Mouse (Mus musculus) retina, adult 2 months (tissue): ENCODE measurements at regions not wholly inside any gene's neighbourhood (a gene's known extent, or its start where the extent isn't known, plus 50 kb on each side); places are given as distances from the start of the nearest gene placed in this dataset.
"Not testable (repeated sequence)": the region's sequence is repeated elsewhere in the genome, so short reads cannot be mapped to it uniquely, and the experiment has no call there.

Experiments
- DNase-seq: peaks from one replicate; pipeline ENCODE4 v3.0.0-alpha.2; 2012; ENCODE audit warnings: low read depth, low spot score

DNA sequence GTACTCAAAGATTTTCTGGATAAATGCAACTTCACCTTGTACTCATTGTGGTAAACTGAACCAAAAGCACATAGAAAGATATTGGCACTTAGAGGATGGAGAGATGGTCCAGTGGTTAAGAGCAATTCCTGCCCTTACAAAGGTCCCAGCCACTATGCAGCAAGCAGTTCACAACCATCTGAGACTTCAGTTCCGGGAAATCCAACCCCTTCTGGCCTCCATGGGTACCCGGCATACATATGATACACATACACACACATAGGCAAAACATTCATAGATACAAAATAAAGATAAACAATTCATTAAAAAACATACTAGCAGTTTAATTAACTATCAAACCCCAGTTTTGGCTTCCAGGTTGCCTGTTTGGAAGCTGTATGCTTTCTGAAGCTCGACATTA lies 189.5 kb upstream of the Tmem45b start:
- no peak for DNase-seq

DNA sequence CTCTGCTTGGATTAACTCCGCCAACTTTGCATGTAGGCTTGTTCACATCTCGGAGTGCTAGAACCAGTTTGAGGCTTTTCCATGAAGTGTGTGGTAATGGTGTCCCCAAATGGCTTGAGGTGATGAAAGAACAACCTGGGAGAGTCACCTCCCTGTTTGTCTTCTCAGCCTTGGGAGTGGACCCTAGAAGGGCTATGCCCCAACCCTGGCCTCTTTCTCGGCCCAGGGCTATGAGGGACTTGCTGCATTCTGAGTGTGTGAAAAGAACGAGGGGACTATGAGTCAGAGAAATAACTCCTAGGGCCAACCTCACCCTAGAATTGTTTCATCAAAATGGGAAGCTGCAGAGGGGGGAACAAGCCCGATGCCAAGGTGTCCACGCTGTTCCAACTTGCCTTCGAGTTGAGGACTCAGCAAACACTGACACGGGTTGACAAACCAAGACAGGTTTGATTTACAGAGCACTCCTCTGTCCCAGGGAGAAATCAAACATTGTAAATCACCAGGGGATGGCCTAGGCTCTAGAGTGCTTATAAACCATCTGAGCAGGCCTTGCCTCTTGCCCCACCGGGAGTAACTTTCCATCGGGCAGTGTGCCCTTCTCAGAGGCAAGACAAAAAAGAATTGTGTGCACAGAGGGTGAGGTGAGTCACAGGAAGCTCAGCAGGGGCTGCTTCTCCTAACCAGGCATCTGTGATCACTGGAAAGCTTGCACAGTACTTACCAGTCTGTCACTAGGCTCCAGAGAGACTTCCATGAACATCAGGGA lies 186.3 kb upstream of the Tmem45b start:
- DNase-seq = no peak

DNA sequence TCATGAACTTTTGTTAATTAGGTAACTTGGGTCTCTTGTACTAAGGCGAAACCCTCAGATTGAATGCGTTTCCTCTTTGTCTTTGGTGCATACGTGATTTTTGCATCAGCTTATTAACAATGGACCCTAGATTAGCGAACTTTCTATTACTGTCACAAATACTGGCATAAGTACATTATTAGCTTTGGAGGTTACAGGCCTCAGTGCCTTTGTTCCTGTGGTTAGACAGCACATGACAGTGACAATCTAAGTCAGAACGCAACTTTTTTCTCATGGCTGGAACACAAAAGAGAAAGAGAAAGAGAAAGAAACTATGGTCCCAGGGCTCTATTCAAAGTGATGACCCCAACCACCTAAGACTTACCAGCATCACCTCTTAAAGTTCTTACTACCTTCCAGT lies 184.8 kb upstream of the Tmem45b start:
- DNase-seq = no peak

DNA sequence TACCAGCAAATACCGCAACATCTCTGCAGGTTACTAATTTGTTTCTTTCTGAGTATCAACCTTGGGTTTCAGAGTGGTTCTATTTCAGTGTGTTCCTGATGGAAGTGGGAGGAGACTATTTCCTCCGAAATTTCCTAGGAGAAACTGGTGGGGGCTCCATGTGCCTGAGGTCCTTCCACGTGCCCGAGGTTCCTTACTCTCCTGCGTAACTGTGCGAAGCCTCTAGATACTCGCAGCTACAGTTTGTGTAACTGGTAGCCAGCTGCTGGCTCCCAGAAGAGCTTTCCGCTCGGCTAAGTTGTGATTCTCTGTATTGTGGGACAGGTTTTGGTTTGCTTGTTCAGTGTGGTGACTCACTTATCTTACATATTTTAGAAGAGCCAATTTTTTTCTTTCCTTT lies 184.3 kb upstream of the Tmem45b start:
- no peak for DNase-seq

DNA sequence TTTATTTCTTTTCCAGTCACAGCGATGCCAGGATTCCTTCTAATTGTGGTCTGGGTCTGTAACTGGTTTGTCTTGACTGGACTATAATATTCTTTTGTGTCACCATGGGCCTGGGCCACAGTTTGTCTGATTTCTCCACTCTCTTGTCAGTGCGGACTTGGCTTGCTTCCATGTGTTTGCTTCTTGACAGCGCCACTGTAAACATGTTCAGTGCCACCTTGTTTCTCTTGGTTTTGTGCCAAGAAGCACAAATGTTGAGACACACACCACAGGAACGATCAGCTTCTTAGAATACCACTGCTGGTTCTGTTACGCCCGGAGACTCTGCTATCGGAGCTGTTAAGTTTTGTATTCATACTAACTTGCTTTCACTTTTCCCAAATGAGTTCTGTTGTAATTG lies 180.9 kb upstream of the Tmem45b start:
- no peak for DNase-seq

DNA sequence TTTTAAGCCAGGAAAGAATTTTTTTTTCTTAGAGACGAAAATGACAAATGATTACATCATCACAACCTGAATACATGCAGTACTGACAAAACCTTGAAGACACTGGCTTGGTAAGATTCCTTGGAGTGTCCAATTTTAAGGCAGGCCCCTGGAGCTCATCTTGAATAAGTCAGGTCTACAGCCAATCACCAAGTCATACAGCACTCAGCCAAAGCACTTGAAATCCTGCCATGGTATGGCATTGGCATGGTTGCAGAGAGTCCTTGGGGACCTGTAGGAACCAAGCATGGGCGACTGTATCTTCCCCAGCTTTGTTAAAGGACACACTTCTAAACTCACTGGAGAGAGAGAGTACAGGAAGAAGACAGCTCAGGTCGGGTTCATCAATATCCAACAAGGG lies 179.8 kb upstream of the Tmem45b start:
- no peak for DNase-seq

DNA sequence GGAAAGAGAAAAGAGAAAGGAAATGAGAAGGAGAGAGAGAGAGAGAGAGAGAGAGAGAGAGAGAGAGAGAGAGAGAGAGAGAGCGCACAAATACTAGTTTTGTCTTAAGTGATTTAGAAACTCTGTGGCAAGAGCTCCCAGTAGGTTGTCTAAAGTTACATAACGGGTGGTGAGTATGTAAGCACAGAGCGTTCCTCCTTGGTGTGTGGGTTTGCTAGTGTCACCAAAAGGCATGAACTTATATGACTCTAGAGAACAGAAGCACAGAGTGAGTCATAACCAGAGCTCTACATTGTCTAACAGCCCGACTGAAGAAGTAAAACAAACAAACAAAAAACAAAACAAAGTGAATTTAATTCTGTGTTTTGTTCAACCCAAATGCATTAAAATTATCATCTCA lies 177.9 kb upstream of the Tmem45b start:
- no peak for DNase-seq

DNA sequence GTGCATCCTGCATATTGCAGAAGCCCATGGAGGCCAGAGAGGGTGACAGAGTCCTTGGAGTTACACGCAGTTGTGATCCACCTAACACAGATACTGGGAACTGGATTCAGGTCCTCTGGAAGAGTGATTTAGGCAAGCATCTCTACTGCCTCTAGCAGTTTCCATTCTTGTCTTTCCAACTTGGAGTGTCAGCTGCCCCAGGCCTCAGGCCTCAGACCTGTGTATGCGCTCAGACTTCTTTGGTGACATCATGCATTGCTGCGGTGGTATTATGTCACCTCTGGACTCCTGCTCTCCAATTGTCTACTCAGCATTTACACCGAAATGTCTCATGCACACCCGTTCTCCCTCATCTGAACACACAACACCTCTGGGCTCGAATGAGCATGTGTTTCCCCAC lies 164.0 kb upstream of the Tmem45b start:
- DNase-seq = no peak

DNA sequence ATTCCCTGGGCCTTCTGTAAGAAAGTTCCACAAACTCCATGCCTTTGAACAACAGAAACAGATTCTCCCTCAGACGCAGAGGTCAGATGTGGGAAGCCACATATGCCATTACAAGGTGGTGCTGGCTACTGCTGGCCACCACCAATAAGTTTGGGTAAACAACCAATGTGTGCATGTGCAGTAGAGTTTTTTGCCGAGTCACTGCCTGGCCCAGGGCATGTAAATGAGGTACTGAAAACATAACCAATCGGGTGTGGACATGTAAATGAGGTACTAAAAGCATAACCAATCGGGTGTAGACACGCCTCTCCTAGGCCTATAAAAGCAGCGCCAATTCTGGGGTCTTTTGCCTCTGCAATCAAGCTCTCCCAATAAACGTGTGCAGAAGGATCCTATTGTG lies 157.3 kb upstream of the Tmem45b start:
- DNase-seq = not testable (repeated sequence)

DNA sequence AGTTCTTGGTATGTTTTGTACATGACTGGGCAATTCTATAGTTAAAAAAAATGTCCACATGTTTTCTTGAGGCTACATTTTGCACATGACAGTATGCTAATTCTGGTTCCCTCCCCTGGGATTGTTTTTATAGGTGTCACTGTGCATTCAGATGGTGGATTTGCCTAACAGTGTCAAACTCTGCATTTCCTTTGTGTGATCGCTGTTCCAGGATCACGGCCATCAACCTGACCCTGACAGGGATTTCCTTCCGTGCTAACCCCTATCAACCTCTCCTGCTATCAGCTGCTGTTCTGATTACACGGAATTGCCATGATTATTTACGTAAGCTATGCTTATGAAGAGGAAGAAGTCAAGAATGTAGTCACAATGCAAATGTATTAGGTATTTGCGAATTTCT lies 155.1 kb upstream of the Tmem45b start:
- no peak for DNase-seq

DNA sequence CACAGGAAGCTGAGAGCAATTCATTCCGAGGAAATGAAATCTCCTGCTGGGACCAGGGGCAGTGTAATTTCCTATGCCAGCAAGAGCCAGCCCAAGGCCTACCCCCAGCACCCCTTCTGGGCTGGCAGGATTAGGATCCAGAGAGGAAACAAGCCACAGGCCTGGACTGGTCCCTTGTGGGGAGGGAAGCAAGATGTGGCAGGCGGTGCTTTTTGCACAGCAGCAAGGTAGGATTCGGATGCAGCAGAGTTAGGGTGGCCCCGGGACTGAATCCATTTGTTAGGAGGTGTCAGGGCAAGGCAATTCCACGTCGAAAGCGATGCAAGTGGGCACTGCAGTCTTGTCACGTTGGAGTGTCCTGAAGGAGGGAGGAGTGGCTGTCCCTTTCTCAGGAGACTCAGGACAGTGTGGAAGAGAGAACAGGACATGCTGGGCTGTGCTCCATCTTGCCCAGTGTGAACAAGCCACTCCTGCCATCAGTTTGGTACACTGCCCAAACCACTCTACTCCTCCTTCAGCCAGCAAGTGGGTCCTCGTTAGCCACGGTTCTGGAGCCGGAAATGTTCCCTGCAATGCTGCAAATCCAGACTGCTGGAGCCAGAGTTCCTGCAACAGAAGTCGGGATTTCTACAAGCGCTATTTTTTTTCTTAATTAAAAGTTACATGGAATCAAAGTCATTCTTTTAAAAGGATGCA lies 150.1 kb upstream of the Tmem45b start:
- no peak for DNase-seq

DNA sequence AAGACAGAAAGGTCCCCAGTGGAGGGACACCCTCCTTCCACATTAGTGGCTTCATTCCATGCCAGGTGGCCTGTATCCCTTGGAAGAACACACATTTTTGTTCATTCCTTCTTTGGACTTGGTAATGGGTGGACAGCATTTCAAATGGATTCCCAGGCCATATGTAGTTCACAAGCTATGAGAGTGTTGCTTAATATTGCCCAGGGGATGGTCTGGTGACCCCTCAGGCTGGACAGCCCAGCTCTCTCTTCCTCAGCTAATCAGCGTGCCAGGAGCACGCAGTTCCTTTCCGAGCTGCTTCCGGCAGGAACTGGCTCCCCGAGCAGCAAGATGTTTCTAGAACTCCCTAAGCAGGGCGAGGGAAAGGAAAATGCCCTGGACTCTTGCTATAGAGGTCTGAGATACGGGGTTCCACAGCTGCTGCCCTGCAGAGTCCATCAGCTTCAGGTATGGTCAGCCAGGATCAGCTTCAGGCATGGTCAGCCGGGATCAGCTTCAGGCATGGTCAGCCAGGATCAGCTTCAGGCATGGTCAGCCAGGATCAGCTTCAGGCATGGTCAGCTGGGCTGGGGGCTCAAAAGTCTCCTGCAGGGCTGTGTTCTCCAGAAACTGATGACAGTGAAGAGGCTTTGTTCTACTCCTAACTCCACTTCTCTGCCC lies 146.9 kb upstream of the Tmem45b start:
- DNase-seq = no peak

DNA sequence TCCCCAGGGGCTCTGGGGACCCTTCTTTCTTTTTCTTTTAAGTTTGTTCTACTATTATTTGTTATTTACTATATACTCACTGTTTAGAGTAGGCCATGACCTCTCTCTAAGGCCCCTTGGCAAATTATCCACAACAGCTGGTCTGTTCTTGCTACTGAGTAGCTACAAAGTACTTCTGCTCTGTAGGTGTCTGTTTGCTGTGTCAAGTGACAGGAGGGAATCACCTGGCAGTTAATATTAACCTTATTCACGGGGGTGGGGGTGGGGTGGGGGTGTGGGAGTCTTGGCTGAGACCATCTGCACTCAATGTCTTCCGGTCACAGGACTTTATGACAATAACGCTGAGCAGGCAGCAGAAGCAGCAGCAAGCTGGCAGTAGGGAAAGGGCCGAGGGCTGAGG lies 146.4 kb upstream of the Tmem45b start:
- DNase-seq = no peak

DNA sequence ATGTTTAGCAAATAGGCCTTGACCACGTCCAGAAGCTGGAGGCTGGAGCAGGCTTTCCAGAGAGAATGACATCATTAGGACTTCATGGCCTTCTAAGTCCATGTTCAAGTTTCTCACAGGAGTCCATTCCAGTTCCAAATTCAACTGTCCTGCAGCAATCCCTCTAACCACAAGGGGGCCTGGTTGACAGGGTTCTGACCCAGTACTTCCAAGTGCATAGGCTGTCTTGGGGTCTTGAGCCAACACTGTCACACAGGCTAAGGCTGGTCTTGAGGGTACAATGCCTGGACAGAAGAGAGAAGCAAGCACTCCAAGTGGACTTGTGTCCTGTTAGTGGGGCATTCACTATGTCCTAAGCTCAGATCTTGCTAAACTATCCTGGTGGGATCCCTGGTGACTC lies 145.9 kb upstream of the Tmem45b start:
- DNase-seq = no peak

DNA sequence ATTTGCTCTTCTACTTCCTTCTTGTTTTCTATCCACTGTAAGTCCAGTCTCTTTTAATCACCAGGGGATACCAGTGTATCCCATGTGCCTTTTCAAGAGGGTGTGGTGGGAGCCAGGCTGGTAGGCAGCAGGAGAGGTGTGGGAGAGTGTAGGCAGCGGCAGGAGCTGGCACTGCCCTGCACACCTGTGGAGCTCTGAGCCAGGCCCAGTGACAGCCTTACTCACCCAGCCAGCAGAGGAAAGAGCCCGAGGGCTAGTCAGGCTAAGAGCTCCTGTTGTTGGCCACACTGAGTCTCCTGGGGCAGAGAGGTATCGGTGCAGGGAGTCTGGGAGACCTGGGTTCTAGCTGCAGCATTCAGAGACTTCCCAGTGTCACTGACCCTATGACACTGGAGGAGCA lies 145.5 kb upstream of the Tmem45b start:
- no peak for DNase-seq

DNA sequence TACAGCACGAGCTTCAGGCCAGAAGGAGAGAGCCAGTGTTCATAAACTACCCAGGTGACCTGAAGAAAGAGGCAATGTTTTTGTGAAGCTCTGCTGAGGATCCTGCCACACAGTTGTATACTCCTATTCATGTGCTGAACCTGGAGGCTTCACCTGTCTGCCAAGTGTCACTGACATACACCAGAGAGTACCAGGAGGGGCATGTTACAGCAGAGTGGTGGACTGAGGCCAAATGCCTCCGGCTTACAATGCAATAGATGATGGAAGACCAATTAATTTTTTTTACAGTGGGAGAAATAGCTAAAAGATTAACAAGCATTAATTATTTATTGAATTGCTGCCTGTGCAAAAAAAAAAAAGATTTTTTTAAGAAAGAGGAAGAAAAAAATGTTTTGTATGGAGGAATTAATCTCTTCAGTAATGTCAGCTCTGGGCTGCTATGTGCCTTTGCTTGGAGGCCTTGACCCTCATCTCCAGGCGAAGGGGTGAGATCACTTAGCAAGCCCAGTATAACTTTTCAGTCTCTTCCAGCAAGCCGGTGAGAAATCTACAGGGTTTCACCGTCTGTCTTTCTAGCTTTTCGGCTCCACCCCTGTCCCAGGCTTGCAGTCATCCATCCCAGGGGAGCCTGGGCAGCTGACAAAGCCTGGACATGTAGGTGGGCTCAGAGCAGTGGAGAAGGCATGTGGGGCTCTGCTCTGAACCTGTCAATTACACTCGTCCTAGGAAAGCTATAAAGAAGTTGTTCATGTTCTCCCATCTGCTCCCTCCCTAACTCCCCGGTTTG lies 144.0 kb upstream of the Tmem45b start:
- DNase-seq = no peak

DNA sequence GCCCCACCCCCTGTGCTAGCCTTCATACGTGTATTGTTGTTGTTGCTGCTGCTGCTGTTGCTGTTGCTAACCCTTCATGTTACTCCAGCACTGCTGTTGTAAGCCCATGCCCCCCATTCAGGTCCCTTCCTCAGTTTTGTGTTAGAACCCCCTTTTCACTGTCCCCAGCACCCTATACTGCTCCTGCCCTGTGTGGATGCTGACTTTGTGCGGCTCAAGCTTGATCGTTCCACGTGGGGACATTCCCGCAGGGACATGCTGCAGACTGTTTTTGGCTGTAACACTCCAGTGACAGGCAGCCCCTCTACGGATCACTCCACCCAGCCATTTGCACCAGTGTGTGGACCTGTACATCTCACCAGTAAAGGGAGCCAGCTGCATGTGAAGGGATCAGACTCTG lies 142.7 kb upstream of the Tmem45b start:
- DNase-seq = no peak

DNA sequence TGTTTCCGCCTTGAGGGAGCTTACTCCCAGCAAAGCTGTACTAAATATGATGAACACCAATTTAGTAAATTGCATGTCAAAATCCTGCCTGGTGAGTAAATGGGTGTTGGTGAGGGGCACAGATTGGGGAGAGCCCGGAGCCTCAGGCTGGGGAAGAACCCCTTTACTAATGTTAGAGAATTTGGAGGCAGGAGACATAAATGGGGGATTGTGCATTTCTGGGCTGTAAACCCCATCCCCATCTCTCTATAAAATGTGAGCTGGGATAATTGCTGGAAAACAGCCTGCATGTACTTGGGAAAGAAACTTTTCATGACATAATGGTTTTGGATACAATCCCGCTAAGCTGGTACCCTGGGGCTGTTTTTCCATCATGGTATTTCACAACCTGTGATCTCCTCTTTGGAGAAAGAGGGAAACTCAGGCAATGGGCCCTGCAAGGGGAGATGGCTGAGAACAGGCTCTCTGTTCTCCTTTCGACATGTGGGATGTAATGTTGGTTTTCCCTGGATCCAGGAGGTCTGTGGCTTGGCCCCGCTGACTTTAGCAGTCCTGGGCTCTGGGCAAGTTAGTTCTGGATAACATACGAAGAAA lies 140.3 kb upstream of the Tmem45b start:
- no peak for DNase-seq

DNA sequence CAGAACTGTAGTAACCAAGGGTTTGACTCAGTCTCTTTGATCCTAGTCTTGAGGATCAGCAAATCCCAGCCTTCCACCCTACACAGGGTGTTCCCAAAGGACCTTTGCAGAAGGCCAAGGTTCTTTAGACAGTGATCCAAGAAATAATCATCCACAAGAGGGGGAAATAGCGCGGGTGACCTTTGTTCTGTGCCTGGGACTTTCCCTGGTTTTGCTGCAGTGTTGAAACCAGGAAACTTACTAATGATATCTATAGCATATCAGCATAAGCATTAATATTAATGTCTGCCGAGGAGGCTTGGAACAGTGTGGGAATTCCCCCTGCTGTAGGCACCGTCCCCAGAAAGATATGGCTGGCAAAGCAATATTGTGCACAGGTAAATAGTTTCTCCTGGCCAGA lies 138.4 kb upstream of the Tmem45b start:
- no peak for DNase-seq

DNA sequence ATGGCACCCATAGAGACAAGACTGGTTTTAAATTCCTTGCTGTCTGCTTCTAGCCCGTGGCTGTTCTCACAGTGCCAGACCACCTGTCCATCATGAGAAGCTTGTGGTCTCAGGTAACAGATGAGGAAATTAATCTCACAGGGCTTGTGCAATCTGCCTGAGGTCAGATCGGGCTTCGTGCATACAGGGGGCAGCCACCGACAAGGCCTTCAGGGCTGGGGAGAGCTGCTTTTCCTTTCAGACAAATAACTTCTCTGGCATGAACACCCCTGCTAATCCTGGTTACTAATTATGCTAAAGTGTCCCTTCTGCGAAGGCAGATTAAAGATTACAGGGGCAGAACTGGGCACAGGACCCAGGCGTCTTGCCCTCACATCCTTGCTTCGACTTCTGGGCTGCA lies 130.8 kb upstream of the Tmem45b start:
- DNase-seq = no peak

DNA sequence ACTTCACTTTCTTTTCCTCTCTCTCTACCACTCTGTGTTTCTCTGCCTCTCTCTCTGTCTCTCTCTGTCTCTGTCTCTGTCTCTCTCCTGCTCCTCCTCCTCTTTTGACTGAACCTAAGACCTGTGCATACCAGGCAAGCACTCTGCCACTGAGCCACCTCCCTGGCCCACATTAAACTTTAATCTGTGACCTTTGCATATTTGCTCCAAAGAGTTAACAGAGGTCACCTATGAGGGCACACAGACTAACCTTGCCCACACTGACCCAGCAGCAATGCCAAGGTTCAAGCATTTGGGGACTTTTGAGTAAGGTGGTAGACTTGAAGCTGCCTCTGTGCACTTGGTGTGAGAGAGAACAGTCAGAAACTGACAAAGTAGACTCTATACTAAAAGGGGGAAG lies 123.4 kb upstream of the Tmem45b start:
- no peak for DNase-seq

DNA sequence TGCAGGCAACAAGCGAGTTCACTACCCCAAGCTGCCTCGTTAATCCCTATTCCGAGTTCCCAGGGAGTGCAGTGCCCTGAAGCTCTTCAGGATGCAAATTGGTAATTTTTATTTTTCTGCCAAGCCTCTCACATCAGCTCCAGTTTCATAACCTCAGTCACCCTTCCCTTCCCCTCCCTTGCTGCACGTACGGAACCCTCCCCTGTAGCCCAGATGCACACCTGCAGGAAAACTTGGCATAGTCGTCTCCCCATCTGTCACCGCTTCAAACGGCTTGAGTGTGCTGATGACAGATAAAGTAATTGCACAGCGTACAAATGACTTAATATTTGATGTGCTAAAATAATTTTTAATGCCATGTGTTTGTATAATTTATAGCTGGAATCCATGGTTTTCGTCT lies 119.7 kb upstream of the Tmem45b start:
- no peak for DNase-seq
